10 mouse cellular contexts compared by ENCODE assay signal in the genomic region with DNA sequence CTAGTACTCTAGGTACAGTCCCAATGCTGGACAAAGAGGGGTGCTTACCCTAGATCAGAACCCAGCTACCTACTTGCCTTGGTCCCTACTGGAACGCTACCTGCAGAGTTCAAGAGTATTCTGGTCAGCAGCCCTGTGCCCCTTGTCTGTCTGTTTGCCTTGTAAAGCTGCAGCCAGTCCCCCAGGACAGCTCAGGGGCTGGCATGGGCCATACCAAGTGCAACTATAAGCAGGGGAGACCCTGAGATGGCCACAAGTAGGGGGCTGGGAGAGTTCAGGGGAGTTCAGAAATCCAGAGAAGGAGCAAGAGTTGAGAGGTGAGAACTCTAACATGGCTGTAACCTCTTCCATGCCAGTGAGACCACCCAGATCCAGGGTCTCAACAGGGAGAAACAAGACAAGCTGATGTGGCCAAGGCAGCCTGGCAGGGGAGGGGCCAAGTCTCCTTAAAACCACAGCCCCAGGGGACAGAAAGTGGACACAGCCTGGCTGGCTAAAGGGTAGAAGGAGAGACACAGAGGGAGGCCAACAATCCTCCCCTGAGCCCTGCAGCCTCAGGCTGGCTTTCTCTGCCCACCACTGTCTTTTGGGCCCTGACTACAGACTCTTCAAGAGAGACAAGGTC. TPM values are rescaled to one million over a fixed set of nuclear protein-coding genes. Genes with fewer than 3 reads are reported as not detected.
DNase-seq lines count a peak whose midpoint lies in the region; ATAC-seq and TF ChIP-seq lines count a peak whose summit lies in the region.
"Had no signal": no experiment of that assay in that cellular context is flagged by ENCODE, and none has a peak within 500 bp of the region (broad histone marks: within the 10 kb centered on the region; RNA-seq: fewer than 3 reads in every experiment).

No protein-coding gene starts in this region.

- peak overlapping the region; percentile 53 for H3K27ac ChIP-seq in gastrocnemius, adult 2 months
- H3K27ac ChIP-seq in hindbrain, embryonic 10.5 days = peak overlapping the region; percentile 65
- peak overlapping the region; percentile 90 for H3K27ac ChIP-seq in liver, embryonic 15.5 days (replicated peaks)

- no peak overlapping the region for H3K4me3 ChIP-seq in gastrocnemius, adult 2 months
- H3K4me3 ChIP-seq in hindbrain, embryonic 10.5 days = peak overlapping the region; percentile 18
- peak overlapping the region; percentile 79 for H3K4me3 ChIP-seq in liver, embryonic 15.5 days (replicated peaks)

- ATAC-seq in liver, embryonic 15.5 days (ENCODE audit: insufficient read depth) = no peak
- no peak for ATAC-seq in granulocyte monocyte progenitor cell, adult 5-6 weeks (replicated peaks; ENCODE audit: poor library complexity, severe bottlenecking)

- intact Hi-C loops in gastrocnemius, adult 2 months (cut with DNase I) = no loop called here

- DNase-seq in gastrocnemius, adult 2 months = no peak
- DNase-seq in gastrocnemius, postnatal 25 days = no peak
- peak; percentile 45 for DNase-seq in 3T3-L1 (ENCODE audit: low read depth, low spot score)
- no peak for DNase-seq in hindbrain, embryonic 10.5 days (ENCODE audit: low spot score)
- no peak for DNase-seq in cerebellum, adult 8-10 months
- DNase-seq in right cerebral cortex, postnatal 4 days = no peak
- DNase-seq: gastrocnemius, postnatal 10 days had no signal

- peak overlapping the region; percentile 91; the same call in 1 of the 2 replicates for H3K9ac ChIP-seq in liver, embryonic 15.5 days

- 67% methylated on average over 1 of the region's 1 CpGs for WGBS in hindbrain, embryonic 10.5 days
- WGBS in liver, embryonic 15.5 days (ENCODE audit: insufficient replicate concordance) = 88% methylated on average over 1 of the region's 1 CpGs

- no peaks in the 10 kb centered on the region for H3K9me3 ChIP-seq in hindbrain, embryonic 10.5 days
- no peaks in the 10 kb centered on the region for H3K9me3 ChIP-seq in liver, embryonic 15.5 days (replicated peaks)

- peak overlapping the region; percentile 97 for H3K4me2 ChIP-seq in liver, embryonic 15.5 days

- peaks cover 35% of the 10 kb centered on the region for H3K36me3 ChIP-seq in hindbrain, embryonic 10.5 days
- H3K36me3 ChIP-seq in liver, embryonic 15.5 days (replicated peaks) = peaks cover 54% of the 10 kb centered on the region

- peaks cover 2% of the 10 kb centered on the region; the same call in 1 of the 2 replicates for H3K27me3 ChIP-seq in hindbrain, embryonic 10.5 days (ENCODE audit: insufficient read depth, poor library complexity, severe bottlenecking)
- no peaks in the 10 kb centered on the region for H3K27me3 ChIP-seq in liver, embryonic 15.5 days

- peaks cover 68% of the 10 kb centered on the region for H3K4me1 ChIP-seq in hindbrain, embryonic 10.5 days (replicated peaks)
- peaks cover 68% of the 10 kb centered on the region for H3K4me1 ChIP-seq in liver, embryonic 15.5 days (replicated peaks)

- TF ChIP-seq CTCF in gastrocnemius, adult 2 months (IDR thresholded peaks at IDR 0.05) = no peak

RNA-seq across cellular contexts. Expression of gene Ampd2, which starts 4.1 kb away (rescaled TPM):
- 1 to 10 TPM; 3.8 to 5.6 TPM for total RNA-seq in gastrocnemius, adult 2 months (2021)
- 1 to 10 TPM; 3.5 to 5.5 TPM for total RNA-seq in gastrocnemius, postnatal 25 days (2021)
- polyA plus RNA-seq in hindbrain, embryonic 10.5 days (2016; fragmentation: Nextera tagmentation; extraction: Ambion mirVana) = 53.3 and 58.7 TPM in 2 replicates
- 63.7 and 76.6 TPM in 2 replicates for polyA plus RNA-seq in liver, embryonic 15.5 days (2015; fragmentation: Nextera tagmentation; extraction: Ambion mirVana)
- 126 and 158 TPM in 2 replicates for total RNA-seq in granulocyte monocyte progenitor cell, adult 5-6 weeks (2014; fragmentation: Nextera tagmentation)
- total RNA-seq in granulocyte monocyte progenitor cell, adult 5-6 weeks (2017) = 54.6 and 69.6 TPM in 2 replicates

RNA-seq across cellular contexts. Expression of gene Gnat2, which starts 10.2 kb away (rescaled TPM):
- under 1 TPM; 0.26 to 0.36 TPM for total RNA-seq in gastrocnemius, adult 2 months (2021)
- total RNA-seq in gastrocnemius, postnatal 25 days (2021) = under 1 TPM in 1 of 2 experiments, not detected in 1; 0.15 TPM
- polyA plus RNA-seq in hindbrain, embryonic 10.5 days (2016; fragmentation: Nextera tagmentation; extraction: Ambion mirVana) = 0.46 and 0.81 TPM in 2 replicates
- polyA plus RNA-seq in liver, embryonic 15.5 days (2015; fragmentation: Nextera tagmentation; extraction: Ambion mirVana) = 2.7 and 3.8 TPM in 2 replicates
- 1.9 and 2.2 TPM in 2 replicates for total RNA-seq in granulocyte monocyte progenitor cell, adult 5-6 weeks (2014; fragmentation: Nextera tagmentation)
- 2.5 TPM in 1 of 2 replicates, not detected in the other for total RNA-seq in granulocyte monocyte progenitor cell, adult 5-6 weeks (2017)
- total RNA-seq: left cerebral cortex, postnatal 25 days had no signal

RNA-seq across cellular contexts. Expression of gene Gstm4, which starts 37.7 kb away (rescaled TPM):
- total RNA-seq in gastrocnemius, adult 2 months (2021) = 10 to 100 TPM; 10.9 to 12.1 TPM
- total RNA-seq in gastrocnemius, postnatal 25 days (2021) = 10 to 100 TPM; 11.8 to 12.1 TPM
- polyA plus RNA-seq in hindbrain, embryonic 10.5 days (2016; fragmentation: Nextera tagmentation; extraction: Ambion mirVana) = 12.8 and 13.9 TPM in 2 replicates
- polyA plus RNA-seq in liver, embryonic 15.5 days (2015; fragmentation: Nextera tagmentation; extraction: Ambion mirVana) = 18.5 and 19.1 TPM in 2 replicates
- total RNA-seq in granulocyte monocyte progenitor cell, adult 5-6 weeks (2014; fragmentation: Nextera tagmentation) = 21.7 and 31.2 TPM in 2 replicates
- 16.3 and 35.5 TPM in 2 replicates for total RNA-seq in granulocyte monocyte progenitor cell, adult 5-6 weeks (2017)

Comparison
In these comparisons a context has a peak if more than half of its experiments do, and no peak if none do; other contexts are left out.
1. RNA of gene Ampd2, which starts 4.1 kb away (total RNA-seq): 54.6 to 158 TPM in granulocyte monocyte progenitor cell, adult 5-6 weeks; 3.8 to 5.6 TPM in gastrocnemius, adult 2 months and 3.5 to 5.5 TPM in gastrocnemius, postnatal 25 days; every median in the first group is over 4 times any median in the second.
2. Peak in every context shown above with its lines, with median percentiles within 50 percentile points of each other: H3K27ac ChIP-seq.